Mouse (Mus musculus): ENCODE measurements around the gene Cnga4. TPM values are rescaled to one million over a fixed set of nuclear protein-coding genes. Genes with fewer than 3 reads are reported as not detected.
"Not testable (repeated sequence)": the region's sequence is repeated elsewhere in the genome, so short reads cannot be mapped to it uniquely, and the experiment has no call there.

Cnga4 gene
- polyA plus RNA-seq, 1 experiment, result 0.37 TPM

- peak; percentile 15 for DNase-seq (ENCODE audit: low read depth)
- no peak for TF ChIP-seq CTCF (IDR thresholded peaks at IDR 0.05; ENCODE audit: borderline replicate concordance, extremely low read depth, insufficient read depth, insufficient read length)
- TF ChIP-seq POLR2A (IDR thresholded peaks at IDR 0.05; ENCODE audit: borderline replicate concordance, extremely low read depth, insufficient read depth, insufficient read length, poor library complexity, severe bottlenecking), result no peak
Observed at GRCm38 (mm10) chr7:105418106-105418505, 13.7 kb downstream of the Cnga4 start.

GRCm38 (mm10) chr7:105420903-105421302, 16.5 kb downstream of the Cnga4 start:
- DNase-seq (ENCODE audit: low read depth), result no peak
- TF ChIP-seq CTCF (IDR thresholded peaks at IDR 0.05; ENCODE audit: borderline replicate concordance, extremely low read depth, insufficient read depth, insufficient read length) (no peak), POLR2A (IDR thresholded peaks at IDR 0.05; ENCODE audit: borderline replicate concordance, extremely low read depth, insufficient read depth, insufficient read length, poor library complexity, severe bottlenecking) (no peak)

- no peak for TF ChIP-seq POLR2A (IDR thresholded peaks at IDR 0.05; ENCODE audit: borderline replicate concordance, extremely low read depth, insufficient read depth, insufficient read length, poor library complexity, severe bottlenecking)
- DNase-seq (ENCODE audit: low read depth), result no peak
Observed at GRCm38 (mm10) chr7:105424368-105424767, 20.0 kb downstream of the Cnga4 start.

GRCm38 (mm10) chr7:105425424-105426043, 21.2 kb downstream of the Cnga4 start, which contains the start of gene Cckbr:
TSS of gene Cckbr (plus strand) at chr7:105425731.
- no peak for TF ChIP-seq POLR2A (IDR thresholded peaks at IDR 0.05; ENCODE audit: borderline replicate concordance, extremely low read depth, insufficient read depth, insufficient read length, poor library complexity, severe bottlenecking)
- TF ChIP-seq CTCF (IDR thresholded peaks at IDR 0.05; ENCODE audit: borderline replicate concordance, extremely low read depth, insufficient read depth, insufficient read length), result no peak
- peak; percentile 49 for DNase-seq (ENCODE audit: low read depth)

GRCm38 (mm10) chr7:105426051-105426450, 21.7 kb downstream of the Cnga4 start:
- TF ChIP-seq POLR2A (IDR thresholded peaks at IDR 0.05; ENCODE audit: borderline replicate concordance, extremely low read depth, insufficient read depth, insufficient read length, poor library complexity, severe bottlenecking), result no peak
- no peak for TF ChIP-seq CTCF (IDR thresholded peaks at IDR 0.05; ENCODE audit: borderline replicate concordance, extremely low read depth, insufficient read depth, insufficient read length)
- no peak for DNase-seq (ENCODE audit: low read depth)

- no peak for DNase-seq (ENCODE audit: low read depth)
- TF ChIP-seq POLR2A (IDR thresholded peaks at IDR 0.05; ENCODE audit: borderline replicate concordance, extremely low read depth, insufficient read depth, insufficient read length, poor library complexity, severe bottlenecking), result no peak
- TF ChIP-seq CTCF (IDR thresholded peaks at IDR 0.05; ENCODE audit: borderline replicate concordance, extremely low read depth, insufficient read depth, insufficient read length), result no peak
Observed at GRCm38 (mm10) chr7:105432058-105432457, 27.7 kb downstream of the Cnga4 start.

- no peak for DNase-seq (ENCODE audit: low read depth)
- TF ChIP-seq CTCF (IDR thresholded peaks at IDR 0.05; ENCODE audit: borderline replicate concordance, extremely low read depth, insufficient read depth, insufficient read length) (no peak), POLR2A (IDR thresholded peaks at IDR 0.05; ENCODE audit: borderline replicate concordance, extremely low read depth, insufficient read depth, insufficient read length, poor library complexity, severe bottlenecking) (no peak)
Observed at GRCm38 (mm10) chr7:105433859-105434258, 29.5 kb downstream of the Cnga4 start.

- TF ChIP-seq CTCF (IDR thresholded peaks at IDR 0.05; ENCODE audit: borderline replicate concordance, extremely low read depth, insufficient read depth, insufficient read length), result no peak
Observed at GRCm38 (mm10) chr7:105434798-105435197, 30.4 kb downstream of the Cnga4 start.

GRCm38 (mm10) chr7:105437979-105438772, 33.8 kb downstream of the Cnga4 start:
- no peak for TF ChIP-seq CTCF (IDR thresholded peaks at IDR 0.05; ENCODE audit: borderline replicate concordance, extremely low read depth, insufficient read depth, insufficient read length)
- no peak for TF ChIP-seq POLR2A (IDR thresholded peaks at IDR 0.05; ENCODE audit: borderline replicate concordance, extremely low read depth, insufficient read depth, insufficient read length, poor library complexity, severe bottlenecking)
- DNase-seq (ENCODE audit: low read depth), result no peak

More at GRCm38 (mm10) chr7:105434798-105435197, 30.4 kb downstream of the Cnga4 start:
- no peak for DNase-seq (ENCODE audit: low read depth)

GRCm38 (mm10) chr7:105441426-105441825, 37.1 kb downstream of the Cnga4 start:
- no peak for DNase-seq (ENCODE audit: low read depth)
- no peak for TF ChIP-seq CTCF (IDR thresholded peaks at IDR 0.05; ENCODE audit: borderline replicate concordance, extremely low read depth, insufficient read depth, insufficient read length)
- TF ChIP-seq POLR2A (IDR thresholded peaks at IDR 0.05; ENCODE audit: borderline replicate concordance, extremely low read depth, insufficient read depth, insufficient read length, poor library complexity, severe bottlenecking), result no peak

GRCm38 (mm10) chr7:105445076-105445475, 40.7 kb downstream of the Cnga4 start:
- TF ChIP-seq POLR2A (IDR thresholded peaks at IDR 0.05; ENCODE audit: borderline replicate concordance, extremely low read depth, insufficient read depth, insufficient read length, poor library complexity, severe bottlenecking), result no peak
- no peak for TF ChIP-seq CTCF (IDR thresholded peaks at IDR 0.05; ENCODE audit: borderline replicate concordance, extremely low read depth, insufficient read depth, insufficient read length)
- DNase-seq (ENCODE audit: low read depth), result no peak

GRCm38 (mm10) chr7:105453345-105453744, 49.0 kb downstream of the Cnga4 start:
- DNase-seq (ENCODE audit: low read depth), result not testable (repeated sequence)

Other genes starting within 250 kb of the Cnga4 start
- not detected in 2 replicates for gene Olfr684, start 240.9 kb upstream of the Cnga4 start, polyA plus RNA-seq (2012; rRNA removed)
- gene Olfr685, start 218.6 kb upstream of the Cnga4 start, polyA plus RNA-seq (2012; rRNA removed), result not detected in 2 replicates
- gene Olfr686, start 197.1 kb upstream of the Cnga4 start, polyA plus RNA-seq (2012; rRNA removed), result not detected in 2 replicates
- gene Olfr688, start 116.5 kb upstream of the Cnga4 start, polyA plus RNA-seq (2012; rRNA removed), result not detected in 2 replicates
- gene Olfr689, start 93.4 kb upstream of the Cnga4 start, polyA plus RNA-seq (2012; rRNA removed), result not detected in 2 replicates
- gene Olfr690, start 70.5 kb upstream of the Cnga4 start, polyA plus RNA-seq (2012; rRNA removed), result 0.26 and 0.40 TPM in 2 replicates
- gene Olfr691, start 62.3 kb upstream of the Cnga4 start, polyA plus RNA-seq (2012; rRNA removed), result 0.31 and 0.40 TPM in 2 replicates
- gene Olfr692, start 36.3 kb upstream of the Cnga4 start, polyA plus RNA-seq (2012; rRNA removed), result not detected in 2 replicates
- gene Gm5901, start 29.5 kb upstream of the Cnga4 start, polyA plus RNA-seq (2012; rRNA removed), result not detected in 2 replicates
- gene Fam160a2, start 4.5 kb upstream of the Cnga4 start, polyA plus RNA-seq (2012; rRNA removed), result 41.6 and 50.0 TPM in 2 replicates
- gene Cckbr, start 21.2 kb downstream of the Cnga4 start, polyA plus RNA-seq (2012; rRNA removed), result 2.1 and 3.0 TPM in 2 replicates
- gene Cavin3, start 77.7 kb downstream of the Cnga4 start, polyA plus RNA-seq (2012; rRNA removed), result 20.9 and 22.7 TPM in 2 replicates
- gene Smpd1, start 149.8 kb downstream of the Cnga4 start, polyA plus RNA-seq (2012; rRNA removed), result 51.2 and 59.6 TPM in 2 replicates
- 304 and 347 TPM in 2 replicates for gene Apbb1, start 177.1 kb downstream of the Cnga4 start, polyA plus RNA-seq (2012; rRNA removed)
- gene Hpx, start 195.6 kb downstream of the Cnga4 start, polyA plus RNA-seq (2012; rRNA removed), result 0.45 and 0.74 TPM in 2 replicates
- gene Trim3, start 229.0 kb downstream of the Cnga4 start, polyA plus RNA-seq (2012; rRNA removed), result 96.5 and 127 TPM in 2 replicates
- 101 and 145 TPM in 2 replicates for gene Timm10b, start 235.5 kb downstream of the Cnga4 start, polyA plus RNA-seq (2012; rRNA removed)
- gene Arfip2, start 235.8 kb downstream of the Cnga4 start, polyA plus RNA-seq (2012; rRNA removed), result 103 and 120 TPM in 2 replicates
- 73.1 and 134 TPM in 2 replicates for gene Gm45799, start 236.0 kb downstream of the Cnga4 start, polyA plus RNA-seq (2012; rRNA removed)
- 6.3 and 7.0 TPM in 2 replicates for gene Dnhd1, start 246.3 kb downstream of the Cnga4 start, polyA plus RNA-seq (2012; rRNA removed)

Measured in brain, embryonic 14.5 days (tissue).